Mouse (Mus musculus) adrenal gland, adult 8-10 months (tissue): ENCODE results near the gene Ank3. TPM values are rescaled to one million over a fixed set of nuclear protein-coding genes. Genes with fewer than 3 reads are reported as not detected.

ENCODE experiments used
- DNase-seq: peaks from one replicate; pipeline ENCODE4 v3.0.0; 2022
- total RNA-seq, 4 experiments: library from RNA; stranded (reverse); gene quantifications; 2 replicates each; pipeline ENCODE4 v1.2.4; 2022

The Ank3 gene
- total RNA-seq, 4 experiments from 2014 or later, result 12.0 to 26.9 (median 20.4) TPM

GRCm38 (mm10) chr10:69536372-69537075 is 138.0 kb downstream of the Ank3 start:
- DNase-seq, result no peak

GRCm38 (mm10) chr10:69538236-69538635 is 139.7 kb downstream of the Ank3 start:
- DNase-seq, result no peak

DNA sequence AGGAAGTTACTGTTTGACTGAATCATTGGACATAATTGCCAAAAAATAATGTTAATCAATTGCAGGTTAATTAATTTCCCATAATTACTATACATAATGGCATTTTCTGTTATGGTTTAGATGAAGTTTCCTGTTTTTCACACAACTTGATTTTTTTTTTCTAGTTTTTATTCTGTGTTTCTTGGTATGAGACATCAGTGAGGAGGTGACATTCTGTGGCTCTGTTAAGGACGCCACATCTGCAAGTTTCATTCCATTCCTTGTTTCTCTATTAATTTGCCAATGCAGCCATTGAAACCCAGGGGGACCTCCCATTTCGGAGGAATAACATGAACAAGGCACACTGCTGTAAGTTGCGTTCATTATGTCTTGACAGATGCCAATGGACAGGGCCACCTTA is 143.9 kb downstream of the Ank3 start:
- no peak for DNase-seq

DNA sequence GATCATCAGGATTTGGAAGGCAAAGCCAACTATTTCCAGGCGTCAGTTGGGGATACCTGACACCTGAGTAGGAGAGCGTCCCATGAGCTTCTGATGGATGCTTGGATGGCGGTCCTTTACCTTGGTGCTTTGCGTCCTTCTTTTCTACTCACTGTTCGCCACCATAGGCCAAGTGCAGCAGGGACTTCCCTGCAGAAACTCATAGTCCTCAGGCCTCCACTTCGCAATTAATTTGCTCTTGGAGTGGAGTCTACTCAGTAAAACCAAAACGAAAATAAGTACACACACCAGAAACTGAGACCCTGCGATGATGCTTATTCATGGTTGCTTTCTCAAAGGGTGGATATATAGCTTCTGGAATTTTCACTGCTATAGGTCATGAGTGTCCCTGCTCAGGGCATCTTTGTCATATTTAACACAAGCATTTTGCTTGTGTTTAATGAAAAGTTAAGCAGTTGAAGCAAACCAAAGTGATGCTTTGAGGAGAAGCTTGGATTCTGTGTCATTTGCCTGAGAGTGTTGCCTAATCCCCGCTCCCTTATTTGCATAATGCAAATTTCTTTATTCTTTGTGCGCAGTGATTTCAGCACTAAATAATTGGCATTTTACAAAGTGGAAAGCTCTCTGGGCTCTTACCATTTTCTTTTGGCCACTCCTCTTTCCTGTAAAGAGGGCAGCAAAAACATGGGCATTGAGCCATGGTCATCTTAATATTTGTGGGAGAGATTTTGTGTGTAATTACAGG is 145.5 kb downstream of the Ank3 start:
- no peak for DNase-seq

GRCm38 (mm10) chr10:69544653-69545052 is 146.1 kb downstream of the Ank3 start:
- no peak for DNase-seq

DNA sequence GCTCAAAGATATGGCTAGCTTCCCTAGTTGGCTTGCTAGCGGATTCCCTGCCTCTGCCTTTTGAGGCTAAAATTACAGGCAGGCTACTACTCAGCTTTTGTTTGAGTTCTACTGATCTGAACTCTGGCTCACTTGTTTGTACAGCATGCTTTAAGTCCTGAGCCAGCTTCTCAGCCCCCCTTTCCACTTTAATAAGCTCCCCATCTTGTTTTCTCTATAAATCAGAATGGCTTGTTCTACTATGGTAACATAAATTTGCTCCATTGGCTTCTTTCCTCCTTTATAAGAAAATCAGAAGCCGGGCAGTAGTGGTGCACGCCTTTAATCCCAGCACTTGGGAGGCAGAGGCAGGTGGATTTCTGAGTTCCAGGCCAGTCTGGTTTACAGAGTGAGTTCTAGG is 147.4 kb downstream of the Ank3 start:
- no peak for DNase-seq

GRCm38 (mm10) chr10:69546643-69547042 is 148.1 kb downstream of the Ank3 start:
- DNase-seq, result no peak

DNA sequence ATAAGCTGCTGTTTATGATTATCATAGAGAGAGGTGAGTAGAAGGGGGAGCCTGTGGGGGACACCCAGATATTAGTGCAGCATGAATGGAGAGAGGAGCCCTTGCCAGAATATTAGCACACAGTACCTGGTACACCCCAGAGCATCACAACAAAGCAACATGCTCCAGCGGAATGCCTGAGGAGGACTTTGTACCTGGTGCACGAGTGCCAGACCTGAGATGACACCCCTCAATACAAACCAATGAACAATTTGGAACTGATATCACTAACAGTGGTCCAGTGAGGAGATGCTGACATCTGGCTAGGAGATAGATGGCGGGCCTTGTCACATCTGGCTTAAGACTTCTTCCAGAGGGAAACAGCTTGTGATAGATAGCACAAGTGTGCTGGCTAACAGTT is 150.2 kb downstream of the Ank3 start:
- DNase-seq, result no peak

DNA sequence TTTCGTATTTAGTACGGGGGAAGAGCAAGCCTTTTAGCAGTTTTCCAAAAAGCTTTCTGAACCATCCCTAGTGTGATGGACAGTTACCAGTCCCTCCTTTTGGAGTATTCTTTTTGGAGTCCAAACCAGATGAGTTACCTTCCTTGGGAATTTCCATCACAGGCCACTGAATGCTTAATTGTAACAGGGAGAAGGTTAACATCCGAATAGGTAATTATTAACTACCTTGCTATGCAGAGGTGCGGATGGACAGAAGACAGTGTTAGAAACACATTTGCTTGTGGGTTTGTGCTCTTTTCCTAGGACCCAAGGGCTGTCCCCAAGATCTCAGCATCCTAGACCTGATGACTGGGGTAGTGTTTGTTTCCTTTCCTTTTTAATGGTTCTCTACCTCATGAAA is 150.6 kb downstream of the Ank3 start:
- no peak for DNase-seq

- no peak for DNase-seq
Measured at GRCm38 (mm10) chr10:69550824-69551223, 152.3 kb downstream of the Ank3 start.

DNA sequence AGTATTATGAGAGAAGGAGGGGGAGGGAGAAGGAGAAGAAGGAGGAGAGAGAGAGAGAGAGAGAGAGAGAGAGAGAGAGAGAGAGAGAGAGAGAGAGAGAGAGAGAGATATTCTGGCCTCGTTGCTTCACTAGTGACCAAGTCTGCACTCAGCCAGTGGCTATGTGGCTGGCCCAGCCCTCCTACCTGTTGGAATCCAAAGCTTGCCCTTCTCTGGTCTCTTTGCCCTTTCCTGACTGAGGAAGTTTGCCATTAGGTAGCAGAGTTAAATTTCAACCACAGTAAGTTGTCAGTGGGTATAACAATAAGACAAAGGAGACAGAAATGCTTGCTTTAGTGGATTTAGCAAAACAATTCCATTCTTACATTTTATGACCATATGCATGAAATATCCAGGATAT is 154.5 kb downstream of the Ank3 start:
- no peak for DNase-seq

- no peak for DNase-seq
Measured at GRCm38 (mm10) chr10:69555592-69555991, 157.0 kb downstream of the Ank3 start.

DNA sequence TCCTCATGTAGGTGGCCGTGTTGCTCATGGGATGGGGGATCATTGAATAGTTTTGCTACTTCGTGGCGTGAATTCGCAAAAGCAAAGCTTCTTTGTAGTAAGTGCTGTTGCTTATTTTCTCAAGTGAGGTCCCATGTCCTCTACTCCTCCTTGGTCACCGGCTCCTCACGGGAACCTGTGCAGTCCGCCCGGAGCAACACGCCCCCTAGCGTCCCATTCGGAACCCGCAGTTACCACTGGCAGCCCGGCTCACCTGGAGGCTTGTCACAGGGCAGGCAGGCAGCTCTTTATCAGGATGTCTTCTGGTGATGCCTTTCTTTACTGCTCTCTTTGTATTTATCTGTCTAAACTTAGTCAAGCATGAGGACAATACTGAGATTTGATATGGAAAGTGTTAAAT is 157.7 kb downstream of the Ank3 start:
- no peak for DNase-seq

GRCm38 (mm10) chr10:69560237-69560636 is 161.7 kb downstream of the Ank3 start:
- no peak for DNase-seq

DNA sequence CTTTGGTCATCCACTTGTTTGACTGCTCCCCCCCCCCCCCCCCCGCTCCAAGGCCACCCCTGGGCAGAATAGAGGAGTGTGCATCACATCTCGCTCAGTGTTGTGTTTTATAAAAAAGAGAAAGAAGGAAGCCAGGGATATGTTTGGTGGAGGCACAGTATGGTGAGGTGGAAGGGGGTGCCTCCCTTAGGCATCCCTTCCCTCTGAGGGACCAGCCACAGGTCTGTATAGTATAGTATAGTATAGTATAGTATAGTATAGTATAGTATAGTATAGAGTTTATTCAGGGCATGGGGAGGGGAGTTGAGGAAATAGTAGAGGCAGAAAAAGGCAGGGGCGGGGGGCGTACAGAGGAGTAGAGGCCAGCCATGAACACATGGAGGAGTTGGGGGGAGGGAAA is 164.4 kb downstream of the Ank3 start:
- DNase-seq, result no peak

DNA sequence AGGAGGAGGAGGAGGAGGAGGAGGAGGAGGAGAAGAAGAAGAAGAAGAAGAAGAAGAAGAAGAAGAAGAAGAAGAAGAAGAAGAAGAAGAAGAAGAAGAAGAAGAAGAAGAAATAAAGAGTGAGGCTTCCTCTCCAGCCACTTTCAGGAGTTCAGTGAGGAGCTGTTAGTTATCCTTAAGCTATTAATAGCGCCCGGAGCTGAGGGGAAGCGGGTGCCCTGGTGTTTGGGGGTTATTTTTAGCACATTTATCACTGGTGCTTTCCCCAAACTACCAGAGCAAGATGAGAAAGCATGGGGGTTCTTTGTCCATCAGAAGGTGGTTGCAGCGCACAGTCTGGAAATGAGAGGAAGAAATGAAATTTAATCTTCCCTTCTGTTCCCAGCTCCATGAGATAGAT is 166.5 kb downstream of the Ank3 start:
- no peak for DNase-seq

DNA sequence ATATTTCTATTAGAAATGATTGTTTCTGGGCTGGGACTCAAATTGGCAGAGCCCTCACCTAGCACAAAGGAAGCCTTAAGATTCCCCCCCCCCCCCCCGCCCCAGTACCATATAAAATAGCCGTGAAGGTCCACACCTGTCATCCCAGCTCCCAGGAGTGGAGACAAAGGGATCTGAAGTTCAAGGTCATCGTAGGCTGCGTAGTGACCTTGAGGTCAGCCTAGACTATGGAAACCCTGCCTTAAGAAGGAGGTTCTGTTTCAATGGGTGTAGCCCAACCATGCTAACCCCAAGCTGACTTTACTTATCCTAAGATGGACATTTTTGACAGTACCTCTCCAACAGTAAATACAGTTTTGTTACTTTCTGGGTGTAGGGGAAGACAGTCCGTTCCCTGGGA is 170.4 kb downstream of the Ank3 start:
- DNase-seq, result no peak

GRCm38 (mm10) chr10:69569740-69570139 is 171.2 kb downstream of the Ank3 start:
- no peak for DNase-seq

DNA sequence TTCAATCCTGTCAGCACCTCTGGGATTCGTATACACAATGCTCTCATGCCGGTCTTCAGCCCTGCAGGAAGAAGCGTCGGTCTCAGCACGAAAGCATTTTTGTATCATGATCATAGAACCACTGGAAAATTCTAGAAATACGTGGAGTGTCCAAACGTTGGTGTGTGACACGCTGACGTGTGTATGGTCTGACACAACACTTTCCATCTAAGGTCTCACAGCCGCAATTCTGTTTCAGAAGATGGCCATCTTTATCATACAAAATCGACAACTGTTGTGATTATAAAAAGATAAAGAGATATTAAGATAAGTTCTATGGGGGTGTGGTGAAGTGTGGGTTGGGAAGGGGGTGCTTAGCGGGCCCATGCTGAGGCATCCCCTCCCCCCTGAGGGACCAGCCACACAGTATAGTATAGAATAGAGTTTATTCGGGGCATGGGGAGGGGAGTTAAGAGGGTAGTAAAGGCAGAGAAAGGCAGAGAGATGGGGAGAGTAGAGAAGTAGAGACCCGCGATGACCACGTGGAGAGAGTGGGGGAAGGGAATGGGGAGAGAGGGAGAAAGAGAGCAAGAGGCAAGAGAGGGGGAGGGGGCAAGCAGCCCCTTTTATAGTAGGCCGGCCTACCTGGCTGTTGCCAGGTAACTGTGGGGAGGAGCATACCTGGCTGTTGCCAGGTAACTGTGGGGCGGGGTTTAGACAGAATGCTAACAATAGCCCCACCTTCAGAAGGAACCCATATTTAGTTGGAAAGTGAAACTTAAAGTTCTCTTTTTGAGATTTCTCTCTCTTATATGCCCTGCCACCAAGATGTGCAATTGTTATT is 172.1 kb downstream of the Ank3 start:
- no peak for DNase-seq

GRCm38 (mm10) chr10:69571422-69571821 is 172.8 kb downstream of the Ank3 start:
- no peak for DNase-seq

GRCm38 (mm10) chr10:69571972-69572371 is 173.4 kb downstream of the Ank3 start:
- no peak for DNase-seq

- no peak for DNase-seq
Measured at GRCm38 (mm10) chr10:69573054-69573453, 174.5 kb downstream of the Ank3 start.

DNA sequence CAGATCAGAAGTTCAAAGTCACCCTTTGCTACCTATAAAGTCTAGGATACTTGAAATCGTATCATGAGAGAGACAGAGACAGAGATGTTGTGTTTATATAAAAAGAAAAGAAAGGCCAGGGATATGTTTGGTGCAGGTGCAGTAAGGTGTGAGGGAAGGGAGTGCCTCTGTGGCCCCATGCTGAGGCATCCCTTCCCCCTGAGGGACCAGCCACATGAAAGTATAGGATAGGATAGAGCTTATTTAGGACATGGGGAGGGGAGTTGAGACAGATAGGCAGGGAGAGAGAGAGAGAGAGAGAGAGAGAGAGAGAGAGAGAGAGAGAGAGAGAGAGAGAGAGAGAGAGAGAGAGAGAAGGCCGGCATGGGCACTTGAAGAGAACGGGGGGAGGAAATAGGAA is 175.2 kb downstream of the Ank3 start:
- no peak for DNase-seq
